Mouse (Mus musculus) large intestine, adult 2 months (tissue): ENCODE results near the gene Zfand3. TPM values are rescaled to one million over a fixed set of nuclear protein-coding genes. Genes with fewer than 3 reads are reported as not detected.

ENCODE experiments used
- DNase-seq: peaks from one replicate; pipeline ENCODE4 v3.0.0-alpha.2; 2012; ENCODE audit warnings: low read depth, low spot score
- WGBS: fragments of 180-500 bp; shearing (Covaris S2); methylation state at CpG from one replicate; pipeline ENCODE4 v1.1.7; 2018; 5-methylcytosine and 5-hydroxymethylcytosine counted together
- polyA plus RNA-seq: library from polyadenylated mRNA; depleted of rRNA; stranded (reverse); fragments of >200 nt; gene quantifications from 2 replicates; pipeline ENCODE4 v1.2.3, GENCODE M21; 2012

The Zfand3 gene
- polyA plus RNA-seq, 1 experiment, result 59.3 TPM

DNA sequence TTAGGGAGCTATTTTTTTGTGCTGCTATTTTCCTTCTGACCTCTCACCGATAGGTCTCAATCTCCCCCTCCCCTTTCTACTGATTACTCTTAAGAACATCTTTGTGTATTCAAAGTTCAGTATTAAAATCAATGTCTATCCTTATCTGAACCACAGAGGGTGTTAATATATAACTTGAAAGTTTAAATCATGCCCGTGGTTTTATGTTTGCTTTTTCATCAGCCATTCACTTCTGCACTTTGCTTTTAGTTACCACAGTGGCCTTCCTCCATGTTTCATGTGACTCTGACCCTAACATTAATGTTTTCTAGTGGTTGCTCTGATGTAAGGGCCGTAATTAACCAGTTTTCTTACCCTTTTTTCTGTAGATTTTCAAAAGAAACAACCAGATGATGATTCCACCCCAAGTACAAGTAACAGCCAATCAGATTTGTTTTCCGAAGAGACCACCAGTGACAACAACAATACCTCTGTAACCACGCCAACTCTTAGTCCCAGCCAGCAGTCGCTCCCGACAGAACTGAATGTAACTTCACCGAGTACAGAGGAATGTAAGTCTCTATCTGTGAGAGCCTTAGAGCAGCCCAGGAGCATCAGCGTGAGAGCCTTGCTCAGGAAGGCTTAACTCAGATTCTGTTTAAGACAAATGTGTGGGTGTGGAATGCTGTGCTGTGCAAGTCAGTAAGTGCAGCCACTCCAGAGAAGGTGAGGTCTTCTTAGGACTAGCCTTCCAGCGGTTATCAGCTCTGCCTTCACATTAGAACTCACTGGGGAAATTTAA, 130.6 kb downstream of the Zfand3 start:
- WGBS, result 30% methylated on average over 10 of the region's 10 CpGs
- no peak for DNase-seq

DNA sequence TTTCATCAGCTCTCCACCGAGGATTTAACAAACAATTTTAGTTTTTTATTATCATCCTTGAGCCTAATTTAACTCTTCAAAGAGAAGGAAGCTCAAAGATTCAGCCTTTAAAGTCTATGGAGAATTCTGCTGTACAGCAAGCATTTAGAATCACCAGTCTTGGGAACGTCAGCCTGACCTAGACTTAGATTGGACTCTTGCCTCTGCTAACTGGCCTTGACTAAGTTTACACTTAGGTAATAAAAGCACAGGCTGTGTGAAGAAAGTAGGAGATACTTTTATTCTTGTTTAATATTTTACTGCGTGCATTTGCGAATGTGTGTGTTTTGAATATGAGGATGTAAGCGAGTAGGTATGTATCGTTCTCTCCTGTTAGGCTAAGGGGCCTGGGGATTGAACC, 131.4 kb downstream of the Zfand3 start:
- DNase-seq, result no peak
- WGBS, result 30% methylated on average over 6 of the region's 6 CpGs

DNA sequence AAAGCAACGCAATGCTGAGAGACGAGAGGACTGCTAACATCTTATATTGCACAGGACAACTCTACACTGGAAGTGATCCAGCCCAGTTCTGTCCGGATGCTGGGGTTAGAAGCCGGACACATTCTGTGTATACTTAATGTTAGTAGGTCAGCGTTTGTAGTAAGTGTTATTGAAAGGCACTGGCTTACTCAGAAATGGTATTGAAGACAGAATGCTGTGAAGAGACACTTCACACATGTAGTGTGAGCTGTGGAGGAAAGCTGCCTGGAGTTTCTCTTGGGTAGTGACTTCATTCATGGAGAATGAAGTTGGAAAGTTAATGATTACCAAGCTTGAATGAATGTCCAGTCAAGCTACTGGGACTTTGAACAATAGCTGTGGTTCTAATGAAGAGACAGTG, 132.2 kb downstream of the Zfand3 start:
- DNase-seq, result peak; percentile 69
- WGBS, result 15% methylated on average over 5 of the region's 5 CpGs

DNA sequence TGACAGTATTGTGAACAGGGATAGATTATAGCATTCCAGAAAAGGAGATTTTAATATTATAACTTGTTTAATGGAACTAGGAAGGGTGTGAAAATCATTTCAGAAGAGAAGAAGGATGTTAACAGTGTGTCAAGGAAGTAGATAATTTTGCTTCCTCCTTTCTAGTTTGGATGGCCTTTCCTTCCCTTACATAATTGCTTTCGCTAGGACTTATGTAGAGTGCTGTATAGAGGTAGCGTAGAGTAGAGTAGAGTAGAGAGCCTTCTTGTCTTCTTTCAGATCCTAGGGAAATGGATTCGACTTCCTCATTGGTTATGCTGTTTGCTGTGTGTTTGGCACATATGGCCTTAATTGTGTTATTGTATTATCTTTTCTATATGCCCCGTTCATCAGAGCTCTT, 132.6 kb downstream of the Zfand3 start:
- DNase-seq, result no peak
- WGBS, result 27% methylated on average over 4 of the region's 4 CpGs

DNA sequence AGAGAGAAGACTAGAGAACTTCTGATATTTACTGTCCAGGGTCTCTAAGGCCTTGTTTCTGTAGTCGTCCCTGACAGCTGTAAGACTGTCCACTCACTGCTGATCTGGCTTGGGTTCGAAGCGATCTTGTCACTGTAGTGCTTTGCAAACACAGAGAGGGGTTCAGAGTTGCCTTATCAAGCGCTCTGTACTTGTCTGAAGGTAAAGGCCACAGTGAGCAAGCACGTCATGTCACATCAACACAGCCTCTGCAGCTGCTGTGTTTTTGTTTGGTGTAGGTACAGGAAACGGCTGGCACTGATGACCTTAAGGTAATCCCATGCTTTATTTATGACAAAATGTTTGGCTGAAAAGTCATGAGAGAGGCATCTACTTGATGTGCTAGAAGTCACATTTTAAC, 139.6 kb downstream of the Zfand3 start:
- 74% methylated on average over 6 of the region's 6 CpGs for WGBS
- no peak for DNase-seq

DNA sequence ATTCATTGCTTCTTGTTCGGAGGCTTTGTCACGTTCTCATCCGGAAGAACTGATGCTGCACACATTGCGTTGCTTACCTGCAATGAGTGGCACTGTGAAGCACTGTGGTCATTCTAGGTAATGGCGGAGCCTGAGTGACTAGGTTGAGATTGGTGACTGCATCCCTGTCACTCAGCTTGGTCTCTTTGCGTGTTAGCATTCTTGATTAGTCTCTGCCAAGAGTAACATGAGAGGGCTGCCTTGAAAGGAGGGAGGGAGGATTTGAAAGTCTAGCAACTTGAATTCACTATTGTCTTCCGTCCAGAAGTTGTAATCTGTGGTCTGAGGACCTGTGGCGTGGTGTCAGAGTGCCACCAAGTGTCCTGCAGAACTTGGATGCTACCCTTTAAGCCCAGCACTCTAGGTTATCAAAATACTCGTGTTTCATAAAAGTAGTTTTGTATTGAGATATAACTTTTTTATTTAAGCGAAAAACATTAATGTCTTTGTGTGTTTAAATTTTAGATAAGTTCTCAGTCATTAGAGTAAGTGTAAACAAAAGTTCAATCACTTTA, 141.1 kb downstream of the Zfand3 start:
- DNase-seq, result no peak
- 77% methylated on average over 10 of the region's 10 CpGs for WGBS

DNA sequence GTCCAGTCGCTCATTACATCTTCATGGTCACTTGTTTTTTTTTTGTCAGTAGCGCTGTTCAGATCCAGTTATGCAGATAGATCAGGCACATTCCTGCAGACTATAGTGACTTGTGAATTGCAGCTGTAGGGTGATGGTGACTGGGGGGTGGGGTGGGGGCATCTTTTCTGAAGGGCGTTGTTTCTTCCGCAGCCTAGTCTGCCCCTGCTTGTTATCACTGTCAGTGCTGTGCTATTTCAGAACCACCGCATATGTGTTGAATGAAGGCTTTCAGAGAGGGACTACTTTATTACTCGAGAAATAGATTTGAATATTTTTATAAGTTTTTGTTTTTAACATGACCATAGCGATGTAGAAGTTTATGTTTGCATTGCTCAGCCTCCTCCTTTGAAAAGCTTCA, 142.0 kb downstream of the Zfand3 start:
- no peak for DNase-seq
- 90% methylated on average over 7 of the region's 7 CpGs for WGBS

DNA sequence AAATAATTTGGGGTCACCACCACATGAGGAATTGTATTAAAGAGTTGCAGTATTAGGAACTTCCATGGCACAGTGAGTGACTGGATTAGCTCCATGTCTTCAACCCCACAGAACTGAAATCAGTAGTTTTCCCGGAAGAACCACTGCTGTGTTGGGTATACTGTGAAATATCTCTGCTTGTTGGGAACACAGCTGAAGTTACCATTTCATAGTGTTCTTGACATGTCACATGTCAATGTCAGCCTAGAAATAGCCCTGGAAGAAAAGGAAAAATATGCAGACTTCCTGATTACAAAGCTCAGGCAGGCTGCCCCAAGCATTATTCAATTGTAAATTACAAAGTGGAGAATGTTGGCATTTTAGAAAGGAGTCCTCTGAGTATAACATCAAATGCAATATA, 143.4 kb downstream of the Zfand3 start:
- DNase-seq, result no peak
- WGBS, result 80% methylated on average over 1 of the region's 1 CpGs

DNA sequence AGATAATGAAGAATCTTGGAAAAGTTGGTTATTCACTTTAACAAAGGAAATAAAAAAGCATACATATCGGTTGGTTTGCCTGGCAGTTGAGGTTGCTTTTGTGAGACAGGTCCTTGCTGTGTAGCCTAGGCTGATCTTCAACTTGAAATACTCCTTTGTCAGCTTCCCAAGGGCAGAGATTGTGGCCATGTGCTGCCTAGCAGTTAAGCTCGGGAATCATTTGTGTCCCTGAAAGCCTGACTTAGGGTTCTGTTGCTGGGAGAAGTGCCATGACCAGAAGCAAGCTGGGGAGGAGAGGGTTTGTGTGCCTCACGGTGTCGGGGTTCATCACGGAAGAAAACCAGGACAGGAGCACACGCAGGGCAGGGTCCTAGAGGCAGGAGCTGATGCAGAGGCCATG, 143.8 kb downstream of the Zfand3 start:
- no peak for DNase-seq
- WGBS, result 89% methylated on average over 6 of the region's 6 CpGs

DNA sequence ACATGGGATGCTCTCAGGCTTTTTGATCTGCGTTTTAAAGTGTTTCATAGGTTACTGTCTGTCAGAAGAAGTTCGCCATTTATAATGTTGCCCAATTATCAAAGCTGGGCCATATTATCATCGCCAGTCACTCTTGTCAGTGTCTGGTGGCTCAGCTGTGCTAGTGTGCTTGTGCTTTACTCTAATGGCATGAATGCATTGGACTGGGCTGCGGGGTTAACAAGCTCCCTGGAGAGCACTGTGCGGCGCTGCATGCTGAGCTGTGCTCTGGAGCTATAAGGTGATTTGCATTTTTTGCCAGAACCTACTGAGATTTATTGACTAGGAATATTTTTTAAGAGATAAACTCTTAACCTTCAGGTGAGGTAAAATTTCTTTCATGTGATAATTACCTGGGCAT, 145.4 kb downstream of the Zfand3 start:
- no peak for DNase-seq
- WGBS, result 54% methylated on average over 6 of the region's 6 CpGs

DNA sequence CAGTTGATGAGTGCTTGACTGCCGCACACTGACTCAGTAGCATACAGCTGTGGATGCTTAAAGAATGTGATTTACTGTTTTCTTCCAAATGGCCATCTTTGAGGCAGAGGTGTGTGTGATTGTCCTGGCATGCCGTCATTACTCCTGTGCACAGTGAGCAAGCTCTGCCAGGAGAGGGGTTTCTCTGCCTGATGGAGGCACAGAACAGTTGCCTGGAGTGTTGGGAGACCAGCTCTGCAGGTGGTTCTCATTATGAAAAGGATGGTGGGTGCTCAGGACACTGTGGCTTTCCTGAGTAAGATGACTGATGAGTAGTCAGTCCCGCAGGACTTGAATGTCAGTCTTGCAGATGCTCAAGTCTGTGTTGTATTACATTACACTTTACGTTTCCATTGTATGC, 149.6 kb downstream of the Zfand3 start:
- WGBS, result 88% methylated on average over 4 of the region's 4 CpGs
- DNase-seq, result no peak

DNA sequence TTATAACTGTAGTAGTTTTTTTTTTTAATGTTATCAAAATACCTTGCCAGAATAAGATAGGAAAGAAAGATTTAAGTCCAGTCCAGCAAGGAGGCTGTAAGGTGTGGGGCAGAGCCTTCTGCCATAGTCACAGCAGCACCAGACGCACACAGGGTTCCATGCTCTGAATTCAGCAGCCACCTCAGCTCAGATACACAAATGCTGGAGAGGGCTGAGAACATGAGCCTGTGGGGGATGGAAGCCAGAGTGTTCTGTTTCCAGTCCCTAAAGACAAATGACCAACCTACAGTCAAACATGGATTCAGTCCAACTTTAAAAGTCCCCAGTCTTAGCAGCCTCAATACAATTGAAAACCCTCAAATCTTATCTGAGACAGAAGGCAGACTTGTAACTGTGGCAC, 150.3 kb downstream of the Zfand3 start:
- no peak for DNase-seq
- WGBS, result 88% methylated on average over 1 of the region's 1 CpGs

DNA sequence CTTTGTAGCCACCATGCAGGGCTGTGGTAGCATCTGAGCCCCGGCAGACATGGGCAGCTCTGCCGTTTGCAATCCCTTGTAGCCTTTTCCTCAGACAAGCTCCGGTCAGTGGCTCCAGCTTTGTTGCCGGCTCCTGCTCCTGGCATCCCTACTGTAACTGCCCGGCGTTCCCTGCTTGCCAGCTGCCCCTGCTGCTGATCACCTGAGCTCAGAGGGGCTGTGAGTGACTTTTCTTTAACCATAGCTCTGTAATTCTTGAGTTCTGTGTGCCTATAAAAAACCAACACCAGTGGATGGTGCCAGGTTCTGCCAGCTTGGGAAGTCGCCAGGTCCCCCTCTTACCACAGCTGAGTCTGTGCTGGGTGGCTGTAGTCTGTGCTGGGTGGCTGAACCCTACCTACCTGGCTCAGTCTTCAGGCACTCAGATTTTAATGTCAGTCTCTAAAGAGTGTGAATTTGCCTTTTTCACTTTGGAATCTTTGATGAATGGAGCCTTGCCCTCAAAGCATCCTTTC, 150.9 kb downstream of the Zfand3 start:
- DNase-seq, result no peak
- WGBS, result 69% methylated on average over 7 of the region's 7 CpGs

DNA sequence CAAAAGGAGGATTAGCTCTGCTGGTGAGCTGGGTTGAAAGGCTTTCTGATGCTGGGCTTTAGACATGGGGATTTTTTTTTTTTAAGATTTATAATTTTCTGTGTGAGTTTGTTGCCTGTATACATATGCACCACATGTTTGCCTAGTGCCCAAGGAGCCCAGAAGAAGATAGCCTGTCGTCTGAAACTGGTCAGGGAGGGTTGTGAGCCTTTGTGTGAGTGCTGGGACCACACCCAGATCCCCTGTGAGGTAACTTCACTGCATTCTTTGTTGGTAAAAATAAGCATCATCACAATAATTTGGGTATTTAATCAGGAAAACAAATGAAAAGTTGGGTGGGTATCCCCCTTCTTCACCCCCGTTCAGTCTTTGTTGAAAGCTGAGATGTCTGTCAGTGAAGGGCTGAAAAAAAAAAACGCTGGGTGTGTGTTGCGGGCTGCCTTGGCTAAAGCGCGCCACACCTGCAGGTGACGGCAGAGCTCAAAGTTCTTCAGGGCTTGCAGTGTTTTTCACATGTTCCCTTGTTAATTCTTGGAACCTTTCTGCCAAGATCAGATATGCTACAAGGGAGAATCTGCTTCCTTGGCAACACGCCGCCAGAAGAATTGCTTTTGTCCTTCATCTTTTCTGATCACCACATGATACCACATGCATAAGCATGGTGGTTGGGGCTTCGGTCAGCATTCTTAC, 154.0 kb downstream of the Zfand3 start:
- 41% methylated on average over 10 of the region's 10 CpGs for WGBS
- peak; percentile 64 for DNase-seq

DNA sequence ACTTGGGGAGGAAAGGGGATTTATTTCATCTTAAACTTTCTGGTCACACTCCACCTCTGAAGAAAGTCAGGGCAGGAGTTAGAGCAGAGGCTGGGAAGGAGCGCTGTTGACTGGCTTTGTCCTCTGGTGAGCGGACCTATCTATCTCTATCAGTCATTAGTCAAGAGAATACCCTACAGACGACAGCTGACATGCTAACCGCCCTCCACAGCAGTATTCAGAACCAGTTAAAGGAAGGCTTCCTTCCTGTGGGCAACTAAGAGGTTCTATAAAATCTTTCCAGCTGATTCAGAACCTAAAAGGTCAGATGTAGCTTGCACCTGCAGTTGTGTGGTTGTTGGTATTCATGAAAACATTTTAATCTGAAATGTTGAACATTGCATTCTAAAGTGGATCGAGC, 154.8 kb downstream of the Zfand3 start:
- 77% methylated on average over 5 of the region's 5 CpGs for WGBS
- no peak for DNase-seq

DNA sequence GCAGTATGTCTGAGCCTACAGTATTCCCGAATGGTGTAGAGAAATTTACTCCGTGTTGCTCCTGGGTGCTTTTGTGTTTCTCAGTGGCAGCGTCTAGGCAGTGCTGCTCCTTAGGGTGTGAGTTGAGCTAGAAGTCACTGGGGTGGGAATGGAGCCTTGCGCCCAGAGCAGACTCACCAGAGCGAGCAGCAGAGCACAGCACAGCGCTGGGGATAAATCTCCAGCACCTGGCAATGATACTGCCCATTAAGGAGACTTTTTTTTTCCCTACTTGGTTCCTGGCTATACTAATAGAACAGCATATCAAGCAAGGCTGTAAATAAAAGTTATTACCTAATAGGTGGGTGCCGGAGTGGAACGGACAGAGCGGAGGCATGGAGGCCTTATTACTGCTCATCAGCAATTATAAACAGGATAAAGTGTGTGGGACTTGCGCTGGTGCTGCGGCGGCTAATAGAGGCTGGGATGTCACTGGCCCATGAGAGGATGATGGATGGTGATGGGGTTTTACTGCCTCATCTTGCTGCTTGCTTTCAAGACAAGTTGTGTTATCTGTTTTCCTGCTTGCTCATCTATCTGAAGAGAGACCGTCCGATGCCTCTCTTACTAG, 156.4 kb downstream of the Zfand3 start:
- no peak for DNase-seq
- WGBS, result 86% methylated on average over 14 of the region's 14 CpGs

DNA sequence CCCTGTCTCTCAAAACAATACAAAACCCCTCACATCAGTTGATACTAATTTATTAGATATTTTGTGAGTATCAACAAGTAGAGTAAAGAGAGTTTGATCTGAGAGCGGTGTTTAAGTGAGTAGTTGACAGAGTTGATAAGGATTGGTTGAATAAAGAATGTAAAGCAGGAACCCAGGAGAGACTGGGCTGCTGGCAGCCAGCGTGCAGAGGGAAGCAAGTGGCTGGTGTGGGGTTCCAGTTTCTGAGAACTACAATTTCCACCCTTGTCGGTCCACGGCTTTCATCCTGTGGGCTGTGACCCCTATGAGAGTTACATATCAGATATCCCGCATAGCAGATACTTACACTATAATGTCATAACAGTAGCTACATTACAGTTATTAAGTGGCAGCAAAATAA, 158.4 kb downstream of the Zfand3 start:
- DNase-seq, result no peak
- WGBS, result 90% methylated on average over 5 of the region's 5 CpGs

DNA sequence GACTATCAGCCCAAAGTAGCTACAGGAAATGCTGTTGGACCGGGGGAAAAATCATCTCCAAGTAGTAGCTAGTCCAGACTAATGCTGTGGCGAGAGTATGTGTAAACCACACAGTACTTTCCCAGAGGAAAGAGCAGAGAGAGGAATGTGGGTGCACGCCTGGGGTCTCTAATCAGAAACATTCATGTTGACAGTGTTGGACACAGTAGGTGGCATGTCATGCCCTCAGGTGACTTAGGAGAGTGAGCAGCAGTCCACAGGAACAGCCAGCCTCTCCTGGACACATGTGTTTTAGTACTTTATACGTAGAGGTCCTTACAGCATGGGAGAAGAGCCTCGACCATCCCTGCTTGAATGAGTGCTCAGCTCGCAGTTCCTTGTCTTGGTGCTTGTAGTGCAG, 159.3 kb downstream of the Zfand3 start:
- no peak for DNase-seq
- 84% methylated on average over 6 of the region's 6 CpGs for WGBS

DNA sequence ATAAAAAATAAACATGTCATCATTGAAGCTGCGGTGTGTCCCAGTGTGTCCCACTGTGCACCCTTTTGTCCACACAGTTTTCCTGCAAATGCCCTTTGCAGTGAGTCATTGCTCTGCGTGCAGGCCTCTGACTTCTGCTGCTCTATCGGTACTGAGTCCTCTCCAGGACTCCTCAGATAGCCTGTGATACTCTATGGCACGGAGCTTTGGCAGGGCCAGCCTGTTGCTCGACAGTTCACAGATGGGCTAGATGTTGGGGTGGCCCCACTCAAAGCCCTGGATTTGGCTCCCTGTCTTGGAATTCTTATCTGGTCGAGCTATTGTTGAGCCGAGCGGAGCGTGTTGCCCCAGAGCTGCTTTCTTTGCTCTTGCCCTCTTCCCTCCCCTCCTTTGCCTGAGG, 160.3 kb downstream of the Zfand3 start:
- WGBS, result 88% methylated on average over 9 of the region's 9 CpGs
- no peak for DNase-seq

DNA sequence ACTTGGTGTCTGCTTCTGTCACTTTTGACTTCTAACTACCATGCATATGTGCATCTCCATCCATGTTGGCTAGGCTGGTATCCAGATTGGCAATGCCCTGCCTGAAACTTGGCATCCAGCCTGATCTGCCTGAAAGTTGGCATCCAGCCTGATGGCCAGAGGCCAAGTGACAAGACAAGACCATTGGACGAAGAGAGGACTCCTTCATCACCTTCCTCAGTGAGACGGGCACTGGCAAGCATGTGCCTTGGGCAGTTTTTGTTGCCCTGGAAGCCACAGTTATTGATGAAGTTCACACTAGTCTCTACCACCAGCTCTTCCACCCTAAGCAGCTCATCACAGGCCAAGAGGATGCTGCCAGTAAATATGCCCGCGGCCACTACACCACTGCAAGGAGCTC, 172.9 kb downstream of the Zfand3 start:
- no peak for DNase-seq
- WGBS, result 73% methylated on average over 4 of the region's 4 CpGs

DNA sequence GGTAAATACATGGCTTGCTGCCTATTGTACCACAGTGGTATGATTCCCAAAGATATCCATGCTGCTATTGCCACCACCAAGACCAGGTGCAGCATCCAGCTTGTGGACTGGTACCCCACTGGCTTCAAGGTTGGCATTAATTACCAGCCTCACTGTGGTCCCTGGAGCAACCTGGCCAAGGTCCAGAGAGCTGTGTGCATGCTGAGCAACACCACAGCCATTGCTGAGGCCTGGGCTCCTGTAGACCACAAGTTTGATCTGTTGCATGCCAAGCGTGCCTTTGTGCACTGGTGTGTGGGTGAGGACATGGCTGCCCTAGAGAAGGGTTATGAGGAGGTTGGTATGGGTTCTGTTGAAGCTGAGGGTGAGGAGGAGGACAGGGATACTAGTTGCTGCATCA, 173.9 kb downstream of the Zfand3 start:
- 89% methylated on average over 1 of the region's 1 CpGs for WGBS
- DNase-seq, result no peak
